Mouse (Mus musculus) MEL (cell line): ENCODE measurements around the gene Frrs1l. TPM values are rescaled to one million over a fixed set of nuclear protein-coding genes. Genes with fewer than 3 reads are reported as not detected.

ENCODE experiments used
- DNase-seq: peaks from one replicate; pipeline ENCODE4 v3.0.0; 2011; ENCODE audit warnings: low read depth, low spot score
- H3K27ac ChIP-seq: 2 replicates; pipeline ENCODE4 v1.5.1; 2012; ENCODE audit warnings: low read depth, mild to moderate bottlenecking, control low read depth, low read length, moderate library complexity; ENCODE audit not compliant: control insufficient read depth
- H3K27me3 ChIP-seq, 2 experiments: fragments of 150-350 bp in 1 of 2; sonication (generic) in 1 of 2; 2 replicates each; pipeline ENCODE4 v1.6.1; 2012; ENCODE audit warnings: low read length in 2 of 2, mild to moderate bottlenecking in 2 of 2, improper control_type of control experiment in 1 of 2, moderate library complexity in 1 of 2; ENCODE audit not compliant: insufficient read depth in 2 of 2, control insufficient read depth in 1 of 2
- H3K36me3 ChIP-seq, 2 experiments: 2 replicates each; pipeline ENCODE4 v1.6.1; 2012 to 2014; ENCODE audit warnings: low read length in 2 of 2, improper control_type of control experiment in 1 of 2, inconsistent platforms in 1 of 2, mild to moderate bottlenecking in 1 of 2; ENCODE audit not compliant: insufficient read depth in 2 of 2, control insufficient read depth in 1 of 2
- H3K4me1 ChIP-seq, 2 experiments: fragments of 150-350 bp in 1 of 2; sonication (generic) in 1 of 2; 2 replicates each; pipeline ENCODE4 v1.6.1; 2012; ENCODE audit warnings: low read length in 2 of 2, improper control_type of control experiment in 1 of 2, mild to moderate bottlenecking in 1 of 2; ENCODE audit not compliant: insufficient read depth in 2 of 2, control insufficient read depth in 1 of 2
- H3K4me3 ChIP-seq, 2 experiments: fragments of 150-350 bp in 1 of 2; sonication (generic) in 1 of 2; 2 replicates each; pipeline ENCODE4 v1.5.1; 2012; ENCODE audit warnings: low read depth in 2 of 2, low read length in 2 of 2, mild to moderate bottlenecking in 2 of 2, moderate library complexity in 2 of 2, control low read depth in 1 of 2, improper control_type of control experiment in 1 of 2; ENCODE audit not compliant: control insufficient read depth in 1 of 2, insufficient read depth in 1 of 2
- H3K79me2 ChIP-seq: 2 replicates; pipeline ENCODE4 v1.6.1; 2012; ENCODE audit warnings: mild to moderate bottlenecking, low read length, moderate library complexity; ENCODE audit not compliant: control insufficient read depth, poor library complexity, insufficient read depth
- H3K9ac ChIP-seq: 2 replicates; pipeline ENCODE4 v1.6.1; 2012; ENCODE audit warnings: low read depth, mild to moderate bottlenecking, control low read depth, low read length, moderate library complexity; ENCODE audit not compliant: control insufficient read depth, poor library complexity, severe bottlenecking
- H3K9me3 ChIP-seq: fragments of 150-350 bp; sonication (generic); replicated peaks from 2 replicates; pipeline ENCODE4 v1.6.1; 2012; ENCODE audit warnings: mild to moderate bottlenecking, low read length, improper control_type of control experiment, moderate library complexity; ENCODE audit not compliant: insufficient read depth
- BHLHE40 ChIP-seq: IDR thresholded peaks from 2 replicates; pipeline ENCODE4 v1.6.1; 2012; ENCODE audit warnings: low read depth, mild to moderate bottlenecking, inconsistent platforms, low read length, improper control_type of control experiment, borderline replicate concordance
- E2F4 ChIP-seq: IDR thresholded peaks from 2 replicates; pipeline ENCODE4 v1.6.1; 2011; ENCODE audit warnings: low read depth, low read length, improper control_type of control experiment, borderline replicate concordance
- ELF1 ChIP-seq: IDR thresholded peaks from 2 replicates; pipeline ENCODE4 v1.6.1; 2014; ENCODE audit warnings: low read depth, mild to moderate bottlenecking, inconsistent platforms, low read length, improper control_type of control experiment, moderate library complexity
- ETS1 ChIP-seq: IDR thresholded peaks from 2 replicates; pipeline ENCODE4 v1.6.1; 2012; ENCODE audit warnings: low read depth, mild to moderate bottlenecking, inconsistent platforms, low read length, improper control_type of control experiment, moderate library complexity
- GATA1 ChIP-seq: IDR thresholded peaks from 2 replicates; pipeline ENCODE4 v1.6.1; 2011; ENCODE audit warnings: low read depth, low read length, improper control_type of control experiment
- HCFC1 ChIP-seq: IDR thresholded peaks from 2 replicates; pipeline ENCODE4 v1.6.1; 2012; ENCODE audit warnings: low read depth, mild to moderate bottlenecking, inconsistent platforms, low read length, improper control_type of control experiment, moderate library complexity
- JUND ChIP-seq: IDR thresholded peaks from 2 replicates; pipeline ENCODE4 v1.6.1; 2011; ENCODE audit warnings: low read depth, mild to moderate bottlenecking, improper control_type of control experiment, low read length
- MAZ ChIP-seq: IDR thresholded peaks from 2 replicates; pipeline ENCODE4 v1.6.1; 2012; ENCODE audit warnings: low read depth, mild to moderate bottlenecking, inconsistent platforms, low read length, improper control_type of control experiment
- MEF2A ChIP-seq: IDR thresholded peaks from 2 replicates; pipeline ENCODE4 v1.6.1; 2014; ENCODE audit warnings: low read depth, mild to moderate bottlenecking, inconsistent platforms, low read length, improper control_type of control experiment; ENCODE audit not compliant: poor library complexity, insufficient replicate concordance, severe bottlenecking; ENCODE audit errors: extremely low read depth
- MXI1 ChIP-seq: IDR thresholded peaks from 2 replicates; pipeline ENCODE4 v1.6.1; 2011; ENCODE audit warnings: mild to moderate bottlenecking, low read depth, low read length, improper control_type of control experiment
- MYB ChIP-seq: IDR thresholded peaks from 2 replicates; pipeline ENCODE4 v1.6.1; 2011; ENCODE audit warnings: mild to moderate bottlenecking, low read depth, low read length, improper control_type of control experiment
- MYC ChIP-seq: IDR thresholded peaks from 2 replicates; pipeline ENCODE4 v1.6.1; 2011; ENCODE audit warnings: low read depth, mild to moderate bottlenecking, low read length, improper control_type of control experiment, moderate library complexity
- NELFE ChIP-seq: IDR thresholded peaks from 2 replicates; pipeline ENCODE4 v1.6.1; 2011; ENCODE audit warnings: low read depth, low read length, improper control_type of control experiment
- NRF1 ChIP-seq: IDR thresholded peaks from 2 replicates; pipeline ENCODE4 v1.6.1; 2014; ENCODE audit warnings: low read depth, mild to moderate bottlenecking, inconsistent platforms, low read length, improper control_type of control experiment, moderate library complexity; ENCODE audit not compliant: poor library complexity, insufficient read depth, severe bottlenecking
- POLR2A ChIP-seq, 2 experiments: IDR thresholded peaks; 2 replicates each; pipeline ENCODE4 v1.6.1; 2011 to 2012; ENCODE audit warnings: low read length in 2 of 2, mild to moderate bottlenecking in 2 of 2, control low read depth in 1 of 2, improper control_type of control experiment in 1 of 2, low read depth in 1 of 2, moderate library complexity in 1 of 2; ENCODE audit not compliant: control insufficient read depth in 1 of 2, insufficient read depth in 1 of 2, poor library complexity in 1 of 2
- POLR2AphosphoS2 ChIP-seq: IDR thresholded peaks from 2 replicates; pipeline ENCODE4 v1.6.1; 2011; ENCODE audit warnings: low read length, improper control_type of control experiment
- POLR2AphosphoS5 ChIP-seq: IDR thresholded peaks from 2 replicates; pipeline ENCODE4 v1.6.1; 2012; ENCODE audit warnings: low read depth, borderline replicate concordance, mild to moderate bottlenecking, inconsistent platforms, low read length, moderate library complexity, mixed read lengths
- SIN3A ChIP-seq: IDR thresholded peaks from 2 replicates; pipeline ENCODE4 v1.6.1; 2012; ENCODE audit warnings: low read length, improper control_type of control experiment, inconsistent platforms
- TBP ChIP-seq: IDR thresholded peaks from 2 replicates; pipeline ENCODE4 v1.8.0; 2011; ENCODE audit warnings: low read depth, low read length, improper control_type of control experiment
- TCF12 ChIP-seq: IDR thresholded peaks from 2 replicates; pipeline ENCODE4 v1.6.1; 2014; ENCODE audit warnings: low read depth, mild to moderate bottlenecking, inconsistent platforms, low read length, improper control_type of control experiment, moderate library complexity
- UBTF ChIP-seq: IDR thresholded peaks from 2 replicates; pipeline ENCODE4 v1.6.1; 2012; ENCODE audit warnings: low read depth, mild to moderate bottlenecking, inconsistent platforms, low read length, improper control_type of control experiment, moderate library complexity, borderline replicate concordance; ENCODE audit not compliant: insufficient read depth
- USF2 ChIP-seq, 2 experiments: IDR thresholded peaks; 2 replicates each; pipeline ENCODE4 v1.6.1; 2011 to 2012; ENCODE audit warnings: improper control_type of control experiment in 2 of 2, low read length in 2 of 2, borderline replicate concordance in 1 of 2, inconsistent platforms in 1 of 2, low read depth in 1 of 2, mild to moderate bottlenecking in 1 of 2; ENCODE audit not compliant: insufficient read depth in 1 of 2
- ZC3H11A ChIP-seq: IDR thresholded peaks from 2 replicates; pipeline ENCODE4 v1.6.1; 2012; ENCODE audit warnings: low read depth, mild to moderate bottlenecking, inconsistent platforms, low read length, improper control_type of control experiment
- ZKSCAN1 ChIP-seq: IDR thresholded peaks from 2 replicates; pipeline ENCODE4 v1.6.1; 2012; ENCODE audit warnings: low read depth, mild to moderate bottlenecking, inconsistent platforms, low read length, improper control_type of control experiment, moderate library complexity
- ZNF384 ChIP-seq: IDR thresholded peaks from 2 replicates; pipeline ENCODE4 v1.6.1; 2012; ENCODE audit warnings: low read depth, mild to moderate bottlenecking, inconsistent platforms, low read length, improper control_type of control experiment
- polyA plus RNA-seq, 2 experiments: library from polyadenylated mRNA; stranded (reverse) in 1 of 2; unstranded in 1 of 2; fragments of >175 nt in 1 of 2; fragments of >200 nt in 1 of 2; gene quantifications; 2 replicates each; pipeline versions ENCODE4 v1.2.1 to v1.2.4; 2012; ENCODE audit warnings: low replicate concordance in 2 of 2, low read depth in 1 of 2; ENCODE audit not compliant: insufficient read length in 2 of 2, insufficient read depth in 1 of 2, missing spikeins in 1 of 2
- total RNA-seq: library from RNA; depleted of rRNA; stranded (reverse); fragments of 300-350 nt; gene quantifications from 2 replicates; pipeline ENCODE4 v1.2.3, GENCODE M21; 2012; rRNA removed

The Frrs1l gene
- total RNA-seq = not detected in 2 replicates
- not detected for polyA plus RNA-seq

GRCm38 (mm10) chr4:56990215-56990584 is at the start of gene Frrs1l:
Gene Frrs1l, minus strand, starts transcription at chr4:56990391.
- Histone ChIP-seq H3K27me3 (no peaks in the 10 kb centered on the region; a peak in 1 of 4 replicates), H3K9me3 (no peaks in the 10 kb centered on the region), H3K9ac (no peak within 1 kb of the TSS)

GRCm38 (mm10) chr4:57039127-57040031 is 49.2 kb upstream of the Frrs1l start:
- H3K4me1 ChIP-seq = no peaks in the 10 kb centered on the region

More at GRCm38 (mm10) chr4:56990215-56990584, at the start of gene Frrs1l:
- TF ChIP-seq E2F4 = no peak
- TF ChIP-seq BHLHE40 = no peak
- no peak for TF ChIP-seq ETS1
- TF ChIP-seq UBTF = no peak
- TF ChIP-seq ELF1 = no peak
- Histone ChIP-seq H3K4me3 (no peak within 1 kb of the TSS), H3K27ac (no peak within 1 kb of the TSS), H3K4me1 (no peaks in the 10 kb centered on the region), H3K79me2 (no peaks in the 10 kb centered on the region), H3K36me3 (no peaks in the 10 kb centered on the region)
- no peak for DNase-seq

GRCm38 (mm10) chr4:57037554-57037953 is 47.4 kb upstream of the Frrs1l start:
- Histone ChIP-seq H3K9ac (no peak overlapping the region), H3K4me3 (no peak overlapping the region), H3K9me3 (no peaks in the 10 kb centered on the region), H3K36me3 (no peaks in the 10 kb centered on the region), H3K79me2 (no peaks in the 10 kb centered on the region), H3K27ac (no peak overlapping the region), H3K27me3 (no peaks in the 10 kb centered on the region), H3K4me1 (no peaks in the 10 kb centered on the region)
- DNase-seq = no peak
- no peak for TF ChIP-seq MEF2A
- no peak for TF ChIP-seq MYB
- no peak for TF ChIP-seq SIN3A
- TF ChIP-seq POLR2AphosphoS2 = no peak
- TF ChIP-seq POLR2AphosphoS5 = no peak
- no peak for TF ChIP-seq HCFC1
- no peak for TF ChIP-seq MXI1
- no peak for TF ChIP-seq ZKSCAN1
- no peak for TF ChIP-seq ETS1
- no peak for TF ChIP-seq ELF1
- TF ChIP-seq TCF12 = no peak
- TF ChIP-seq ZC3H11A = no peak
- no peak for TF ChIP-seq NELFE
- TF ChIP-seq MYC = no peak
- TF ChIP-seq TBP = no peak
- TF ChIP-seq JUND = no peak
- TF ChIP-seq POLR2A (IDR thresholded peaks at IDR 0.05; ENCODE audit: control insufficient read depth in 1 of 2, insufficient read depth in 1 of 2, low read depth in 1 of 2, low read length in 2 of 2, poor library complexity in 1 of 2) = no peak

More at GRCm38 (mm10) chr4:57039127-57040031, 49.2 kb upstream of the Frrs1l start:
- no peak overlapping the region for H3K4me3 ChIP-seq
- H3K27ac ChIP-seq = no peak overlapping the region
- TF ChIP-seq MXI1 (no peak), TBP (no peak), ZNF384 (no peak), NRF1 (no peak), MYB (no peak), POLR2AphosphoS2 (no peak), MAZ (no peak), GATA1 (no peak), ZKSCAN1 (no peak), POLR2A (IDR thresholded peaks at IDR 0.05; ENCODE audit: control insufficient read depth in 1 of 2, insufficient read depth in 1 of 2, low read depth in 1 of 2, low read length in 2 of 2, poor library complexity in 1 of 2) (no peak), USF2 (IDR thresholded peaks at IDR 0.05; ENCODE audit: borderline replicate concordance in 1 of 2, insufficient read depth in 1 of 2, low read depth in 1 of 2, low read length in 2 of 2) (no peak), MYC (no peak)
- no peaks in the 10 kb centered on the region for H3K36me3 ChIP-seq
- H3K27me3 ChIP-seq = no peaks in the 10 kb centered on the region
- no peak overlapping the region for H3K9ac ChIP-seq
- DNase-seq = no peak
- H3K9me3 ChIP-seq = no peaks in the 10 kb centered on the region
- H3K79me2 ChIP-seq = no peaks in the 10 kb centered on the region
